8 mouse cellular contexts compared by ENCODE assay signal in genomic region chr7:36697856-36698588, GRCm38 (mm10). TPM values are rescaled to one million over a fixed set of nuclear protein-coding genes. Genes with fewer than 3 reads are reported as not detected.
DNase-seq lines count a peak whose midpoint lies in the region; ATAC-seq and TF ChIP-seq lines count a peak whose summit lies in the region.

Gene Tshz3, plus strand, starts transcription at chr7:36698118.

- H3K4me2 ChIP-seq in limb, embryonic 13.5 days (replicated peaks), result peak within 1 kb of the TSS; percentile 99
- H3K4me2 ChIP-seq in midbrain, embryonic 12.5 days (replicated peaks), result peak within 1 kb of the TSS; percentile 96
- peak within 1 kb of the TSS; percentile 99 for H3K4me2 ChIP-seq in stomach, postnatal 0 days (replicated peaks; ENCODE audit: low read depth)

- peak; percentile 86 for DNase-seq in embryo, embryonic 10 days (ENCODE audit: low spot score)
- DNase-seq in embryo, embryonic 9.5 days (ENCODE audit: extremely low spot score), result no peak
- DNase-seq in heart, adult 9 months (ENCODE audit: low spot score in 2 of 2), result peak; percentile 77 to 81
- peak; percentile 83 for DNase-seq in kidney, adult 2 months
- DNase-seq in stomach, postnatal 0 days (ENCODE audit: low spot score), result peak; percentile 68

- peaks cover 2% of the 10 kb centered on the region; the same call in 1 of the 2 replicates for H3K4me1 ChIP-seq in cortical plate, adult 2 months (ENCODE audit: control insufficient read depth, insufficient read depth, low read length)
- no peaks in the 10 kb centered on the region for H3K4me1 ChIP-seq in kidney, adult 2 months (ENCODE audit: control insufficient read depth, insufficient read depth, low read length)
- peaks cover 31% of the 10 kb centered on the region for H3K4me1 ChIP-seq in limb, embryonic 13.5 days
- H3K4me1 ChIP-seq in midbrain, embryonic 12.5 days, result peaks cover 32% of the 10 kb centered on the region
- no peaks in the 10 kb centered on the region for H3K4me1 ChIP-seq in stomach, postnatal 0 days (replicated peaks; ENCODE audit: control insufficient read depth, insufficient read depth)

- TF ChIP-seq POLR2A in cortical plate, adult 2 months (IDR thresholded peaks at IDR 0.05; ENCODE audit: extremely low read depth, insufficient read depth, low read length), result no peak
- TF ChIP-seq POLR2A in kidney, adult 2 months (IDR thresholded peaks at IDR 0.05; ENCODE audit: low read depth, low read length), result no peak

- peak within 1 kb of the TSS; percentile 82 for H3K9ac ChIP-seq in limb, embryonic 13.5 days
- H3K9ac ChIP-seq in midbrain, embryonic 12.5 days (replicated peaks), result peak within 1 kb of the TSS; percentile 82
- H3K9ac ChIP-seq in stomach, postnatal 0 days (ENCODE audit: low read length), result peak within 1 kb of the TSS; percentile 76

- no peaks in the 10 kb centered on the region for H3K36me3 ChIP-seq in kidney, adult 2 months (ENCODE audit: control insufficient read depth, insufficient read depth, low read length)
- no peaks in the 10 kb centered on the region for H3K36me3 ChIP-seq in limb, embryonic 13.5 days
- no peaks in the 10 kb centered on the region for H3K36me3 ChIP-seq in midbrain, embryonic 12.5 days
- H3K36me3 ChIP-seq in stomach, postnatal 0 days (ENCODE audit: control insufficient read depth, insufficient read depth, low read length), result no peaks in the 10 kb centered on the region

- peak within 1 kb of the TSS; percentile 92 for H3K27ac ChIP-seq in cortical plate, adult 2 months (ENCODE audit: insufficient read depth, low read length)
- H3K27ac ChIP-seq in kidney, adult 2 months (ENCODE audit: insufficient read depth, low read depth, low read length), result peak within 1 kb of the TSS; percentile 59
- H3K27ac ChIP-seq in limb, embryonic 13.5 days, result peak within 1 kb of the TSS; percentile 83
- peak within 1 kb of the TSS; percentile 79 for H3K27ac ChIP-seq in midbrain, embryonic 12.5 days (replicated peaks)
- peak within 1 kb of the TSS; percentile 88 for H3K27ac ChIP-seq in stomach, postnatal 0 days (replicated peaks)

- TF ChIP-seq CTCF in cortical plate, adult 2 months (IDR thresholded peaks at IDR 0.05; ENCODE audit: extremely low read depth, insufficient read depth, low read length), result no peak
- TF ChIP-seq CTCF in kidney, adult 2 months (conservative IDR thresholded peaks at IDR 0.05; ENCODE audit: insufficient read depth, insufficient read length, low read depth, low read length), result no peak
- TF ChIP-seq CTCF in stomach, postnatal 0 days (IDR thresholded peaks at IDR 0.05; ENCODE audit: low read depth), result peak; percentile 6; the same call in 1 of the 2 replicates

- no peak for TF ChIP-seq EP300 in stomach, postnatal 0 days (optimal IDR thresholded peaks at IDR 0.05)

- no peaks in the 10 kb centered on the region for H3K27me3 ChIP-seq in kidney, adult 2 months (replicated peaks; ENCODE audit: control insufficient read depth, insufficient read depth, low read length)
- peaks cover 33% of the 10 kb centered on the region for H3K27me3 ChIP-seq in limb, embryonic 13.5 days
- H3K27me3 ChIP-seq in midbrain, embryonic 12.5 days, result peaks cover 45% of the 10 kb centered on the region
- H3K27me3 ChIP-seq in stomach, postnatal 0 days (ENCODE audit: control insufficient read depth, insufficient read depth, low read length), result peaks cover 5% of the 10 kb centered on the region; the same call in 1 of the 2 replicates

- peak within 1 kb of the TSS; percentile 72 for H3K4me3 ChIP-seq in cortical plate, adult 2 months (ENCODE audit: insufficient read depth, low read length)
- peak within 1 kb of the TSS; percentile 85 for H3K4me3 ChIP-seq in kidney, adult 2 months (ENCODE audit: insufficient read depth, low read depth, low read length)
- H3K4me3 ChIP-seq in limb, embryonic 13.5 days, result peak within 1 kb of the TSS; percentile 77
- H3K4me3 ChIP-seq in midbrain, embryonic 12.5 days, result peak within 1 kb of the TSS; percentile 92
- peak within 1 kb of the TSS; percentile 83 for H3K4me3 ChIP-seq in stomach, postnatal 0 days (ENCODE audit: low read depth, low read length)

- 2% methylated on average over 65 of the region's 88 CpGs for WGBS in kidney, adult 2 months
- under 1% methylated on average over 37 of the region's 88 CpGs for WGBS in limb, embryonic 13.5 days
- 1% methylated on average over 49 of the region's 88 CpGs for WGBS in midbrain, embryonic 12.5 days
- WGBS in stomach, postnatal 0 days, result 0% methylated on average over 22 of the region's 88 CpGs

- H3K9me3 ChIP-seq in limb, embryonic 13.5 days, result no peaks in the 10 kb centered on the region
- no peaks in the 10 kb centered on the region for H3K9me3 ChIP-seq in midbrain, embryonic 12.5 days
- H3K9me3 ChIP-seq in stomach, postnatal 0 days (ENCODE audit: control insufficient read depth, low read length), result no peaks in the 10 kb centered on the region

- ATAC-seq in limb, embryonic 13.5 days (ENCODE audit: low FRiP score, low read depth), result peak; percentile 71
- ATAC-seq in midbrain, embryonic 12.5 days (ENCODE audit: low FRiP score, low read depth), result peak; percentile 62
- peak; percentile 67 for ATAC-seq in stomach, postnatal 0 days (ENCODE audit: low FRiP score, low TSS enrichment)

RNA-seq across cellular contexts. Expression of gene Tshz3, which starts in this region (rescaled TPM):
- polyA plus RNA-seq in cortical plate, adult 2 months (2012; rRNA removed), result 27.0 and 35.4 TPM in 2 replicates
- 1.5 and 2.0 TPM in 2 replicates for polyA plus RNA-seq in kidney, adult 2 months (2012; rRNA removed)
- polyA plus RNA-seq in limb, embryonic 13.5 days (2015; fragmentation: Nextera tagmentation; extraction: Ambion mirVana), result 10.9 and 11.0 TPM in 2 replicates
- polyA plus RNA-seq in midbrain, embryonic 12.5 days (2016; fragmentation: Nextera tagmentation; extraction: Ambion mirVana), result 4.9 and 5.6 TPM in 2 replicates
- polyA plus RNA-seq in stomach, postnatal 0 days (2015; fragmentation: Nextera tagmentation; extraction: Ambion mirVana), result 4.3 and 4.4 TPM in 2 replicates
